Mouse (Mus musculus) left cerebral cortex, postnatal 10 days (tissue): Measurements from ENCODE around the gene Vgll4. TPM values are rescaled to one million over a fixed set of nuclear protein-coding genes. Genes with fewer than 3 reads are reported as not detected.

Experiments
- DNase-seq, 2 experiments: peaks; one replicate each; pipeline ENCODE4 v3.0.0; 2021 to 2022; ENCODE audit warnings: low spot score in 2 of 2, mixed read lengths in 1 of 2; ENCODE audit errors: extremely low spot score in 1 of 2
- intact Hi-C: fragments of 180-260 bp; cut with DNase I; formaldehyde crosslinking; loops from one replicate; pipeline ENCODE4 v1.15.1; 2025
- total RNA-seq, 2 experiments: library from RNA; stranded (reverse); gene quantifications; 2 replicates each; pipeline ENCODE4 v1.2.3; 2021

The Vgll4 gene
- total RNA-seq, 2 experiments from 2014 or later = 42.7 to 51.8 TPM

GRCm38 (mm10) chr6:114840012-114840411 is 129.8 kb downstream of the Vgll4 start:
- intact Hi-C loops = no loop called here
- no peak for DNase-seq

DNA sequence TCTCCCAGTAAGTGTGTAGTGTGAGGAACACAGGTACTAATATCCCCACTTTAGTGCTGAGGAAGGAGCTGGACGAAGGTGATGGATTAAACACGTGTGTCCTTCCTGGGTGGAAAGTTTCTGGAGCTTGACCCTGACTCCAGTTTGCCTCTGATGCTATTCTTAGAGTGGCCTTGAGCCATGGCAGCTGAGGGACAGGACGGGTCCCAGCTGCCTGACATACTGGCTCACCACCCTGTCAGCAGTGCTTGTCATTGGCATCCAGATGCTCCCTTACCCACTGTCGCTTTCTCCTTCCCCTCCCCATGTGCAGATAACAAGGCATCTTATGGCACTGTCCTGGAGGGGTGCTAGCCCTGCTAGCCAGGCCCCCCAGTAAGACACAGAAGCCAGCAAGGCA is 130.9 kb downstream of the Vgll4 start:
- no peak for DNase-seq
- intact Hi-C loops = no loop called here

GRCm38 (mm10) chr6:114836433-114836832 is 133.4 kb downstream of the Vgll4 start:
- no peak for DNase-seq
- intact Hi-C loops = no loop called here

GRCm38 (mm10) chr6:114835752-114836151 is 134.0 kb downstream of the Vgll4 start:
- intact Hi-C loops = no loop called here
- no peak for DNase-seq

DNA sequence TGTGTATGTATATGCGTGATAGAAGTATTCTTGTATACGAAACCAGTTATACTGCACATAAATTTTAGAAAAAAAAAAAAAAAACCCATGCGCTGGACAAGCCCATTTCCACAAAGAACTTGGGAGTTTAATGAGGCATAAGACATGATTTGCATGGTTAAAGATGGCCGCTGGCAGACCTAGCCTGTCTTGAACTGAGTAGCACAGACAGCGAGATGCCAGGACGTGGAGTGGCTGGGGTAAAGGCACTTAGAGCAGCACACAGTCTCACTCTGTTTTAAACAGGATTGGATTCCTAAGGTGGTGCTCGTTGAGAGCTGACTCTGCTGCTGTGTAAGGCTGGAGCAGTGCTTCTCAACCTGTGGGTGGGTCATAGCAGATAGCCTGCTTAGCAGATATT is 134.4 kb downstream of the Vgll4 start:
- DNase-seq = no peak
- intact Hi-C loops = no loop called here

DNA sequence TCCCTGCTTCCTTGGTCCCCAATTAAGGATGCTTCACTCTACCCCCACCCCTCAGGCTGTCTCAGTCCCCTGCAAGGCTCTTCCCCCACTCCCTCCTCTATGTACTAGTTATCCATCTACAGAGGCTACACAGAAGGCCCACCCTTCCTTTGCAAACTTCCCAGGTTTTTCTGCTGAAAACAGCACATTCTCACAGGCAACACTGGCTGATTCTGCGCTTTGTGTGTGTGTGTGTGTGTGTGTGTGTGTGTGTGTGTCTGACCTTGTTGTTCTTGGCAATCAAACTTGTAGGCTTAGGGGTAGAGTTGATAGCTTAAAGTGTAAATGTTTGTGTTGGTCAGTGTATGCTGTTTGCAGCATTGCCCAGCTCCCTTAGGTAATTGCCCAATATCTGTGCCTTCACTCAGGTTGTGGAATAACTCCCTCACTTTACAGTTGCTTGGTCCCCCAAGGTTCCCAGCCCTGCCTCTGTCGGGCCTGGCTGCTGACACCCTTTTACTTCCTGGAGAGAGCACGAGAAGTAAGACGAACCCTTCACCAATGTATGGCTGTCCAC is 135.9 kb downstream of the Vgll4 start:
- no peak for DNase-seq
- intact Hi-C loops = no loop called here

DNA sequence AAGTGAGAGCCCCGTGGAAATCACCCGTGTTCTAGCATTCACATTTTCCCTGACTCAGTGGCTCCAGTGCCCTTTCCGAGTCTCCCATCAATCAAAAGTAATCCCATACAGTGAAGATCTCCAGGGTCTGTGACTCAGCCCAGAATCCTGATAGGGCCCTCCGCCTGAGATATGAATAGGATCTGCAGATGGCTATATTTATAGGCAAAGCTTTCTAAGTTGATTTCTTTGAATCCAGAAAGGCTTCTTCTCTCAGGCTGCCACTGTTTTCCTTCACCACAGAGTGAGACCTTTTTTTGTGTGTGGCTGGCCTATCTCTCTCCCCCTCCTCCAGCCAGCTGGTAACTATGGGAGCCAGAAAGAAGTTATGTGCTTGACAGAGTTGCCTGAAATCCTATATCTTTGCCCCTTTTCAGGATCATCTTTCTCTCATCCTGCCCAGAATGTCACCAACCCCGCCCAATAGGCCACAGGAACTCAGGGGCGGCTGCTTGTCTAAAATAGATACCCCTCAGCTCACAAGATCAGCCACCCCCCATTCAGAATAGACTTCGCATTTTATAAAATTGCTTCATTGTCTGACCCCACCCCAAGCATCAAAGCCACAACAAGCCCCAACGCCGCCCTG is 136.6 kb downstream of the Vgll4 start:
- intact Hi-C loops = no loop called here
- DNase-seq = no peak

DNA sequence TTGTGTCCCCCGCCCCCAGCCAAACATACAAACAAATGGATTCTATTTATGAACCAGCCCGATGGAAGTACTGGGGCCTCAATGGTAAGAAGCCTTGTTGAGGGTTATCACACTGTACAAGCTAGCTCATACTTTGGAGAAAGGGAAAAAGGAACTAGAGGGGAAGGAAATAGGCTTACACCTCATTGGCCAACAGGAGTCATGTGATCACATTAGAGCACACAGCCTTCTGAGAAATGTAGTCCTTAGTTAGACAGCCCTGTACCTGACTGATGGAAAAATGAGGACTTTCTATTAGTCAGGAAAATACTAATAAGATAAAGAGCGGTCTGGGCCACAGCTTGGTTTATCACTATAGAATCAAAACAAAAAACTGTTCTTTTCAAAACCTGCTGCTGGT is 138.0 kb downstream of the Vgll4 start:
- intact Hi-C loops = no loop called here
- DNase-seq = no peak

DNA sequence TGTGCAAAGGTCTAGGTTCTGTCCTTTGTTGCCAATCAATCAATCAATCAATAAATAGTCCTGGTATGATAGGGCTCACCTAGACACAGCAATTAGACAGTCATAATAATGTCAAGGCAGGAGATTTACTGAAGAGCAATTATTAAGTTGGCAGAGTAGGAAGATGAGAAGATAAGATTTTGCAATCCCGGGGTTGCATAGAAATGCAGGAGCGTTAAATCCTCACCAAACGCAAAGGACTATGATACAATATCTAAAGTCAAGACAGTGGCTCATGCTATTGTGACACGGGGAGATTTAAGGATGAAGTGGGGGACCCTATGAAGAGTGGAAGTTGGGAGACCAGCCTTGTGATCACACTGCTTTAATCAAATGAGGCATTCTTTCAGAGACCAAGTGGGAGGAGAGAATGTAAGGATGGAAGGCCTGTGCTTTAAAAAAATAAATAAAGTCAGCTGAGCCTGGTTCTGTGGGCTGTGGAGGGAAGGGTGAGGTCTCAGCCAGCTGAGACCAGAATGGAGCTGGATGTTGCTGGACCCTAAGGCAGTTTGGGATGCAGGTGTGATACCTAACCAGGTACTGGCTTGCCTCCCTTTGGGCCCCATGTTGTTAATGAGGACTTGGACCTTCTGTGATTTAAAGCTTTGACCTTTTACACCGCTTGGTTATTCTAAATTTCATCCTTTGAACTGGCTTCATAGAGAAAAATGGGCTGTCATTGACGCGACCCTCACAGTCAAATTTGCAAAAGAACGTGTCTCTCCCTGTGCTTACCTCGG is 139.9 kb downstream of the Vgll4 start:
- DNase-seq = no peak
- intact Hi-C loops = no loop called here

- intact Hi-C loops = no loop called here
- no peak for DNase-seq
These were observed 142.9 kb downstream of the Vgll4 start for GRCm38 (mm10) chr6:114826889-114827288.

- intact Hi-C loops = no loop called here
- no peak for DNase-seq
These were observed 148.1 kb downstream of the Vgll4 start for GRCm38 (mm10) chr6:114821646-114822045.

- peak in 1 of 2 experiments; percentile 49 for DNase-seq
- intact Hi-C loops = no loop called here
These were observed 149.8 kb downstream of the Vgll4 start for GRCm38 (mm10) chr6:114819971-114820481.

- intact Hi-C loops = no loop called here
- DNase-seq = peak in 1 of 2 experiments; percentile 65
These were observed 151.3 kb downstream of the Vgll4 start for GRCm38 (mm10) chr6:114818471-114818870.

DNA sequence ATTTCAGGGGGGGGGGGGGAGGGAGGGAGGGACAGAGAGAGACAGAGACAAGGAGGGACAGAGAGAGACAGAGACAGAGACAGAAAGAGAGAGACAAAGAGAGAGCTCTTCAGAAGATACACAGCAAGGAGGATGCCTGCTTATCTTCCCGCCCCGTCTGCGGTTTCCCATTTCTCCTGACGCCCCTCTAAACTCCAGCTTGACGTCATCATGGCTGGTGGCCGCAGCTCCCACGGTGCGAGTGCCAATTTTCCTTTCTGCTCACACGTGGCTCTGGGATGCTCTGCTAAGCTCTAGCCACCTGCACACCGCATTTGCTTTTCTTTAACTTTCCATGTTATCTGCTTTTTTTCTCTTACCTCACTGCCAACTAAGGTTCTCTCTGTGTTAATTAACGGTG is 151.8 kb downstream of the Vgll4 start:
- intact Hi-C loops = no loop called here
- DNase-seq = peak in 1 of 2 experiments; percentile 45

- intact Hi-C loops = no loop called here
- peak in 1 of 2 experiments; percentile 51 for DNase-seq
These were observed 154.7 kb downstream of the Vgll4 start for GRCm38 (mm10) chr6:114814882-114815650.

GRCm38 (mm10) chr6:114814199-114814881 is 155.5 kb downstream of the Vgll4 start:
- no peak for DNase-seq
- intact Hi-C loops = no loop called here

DNA sequence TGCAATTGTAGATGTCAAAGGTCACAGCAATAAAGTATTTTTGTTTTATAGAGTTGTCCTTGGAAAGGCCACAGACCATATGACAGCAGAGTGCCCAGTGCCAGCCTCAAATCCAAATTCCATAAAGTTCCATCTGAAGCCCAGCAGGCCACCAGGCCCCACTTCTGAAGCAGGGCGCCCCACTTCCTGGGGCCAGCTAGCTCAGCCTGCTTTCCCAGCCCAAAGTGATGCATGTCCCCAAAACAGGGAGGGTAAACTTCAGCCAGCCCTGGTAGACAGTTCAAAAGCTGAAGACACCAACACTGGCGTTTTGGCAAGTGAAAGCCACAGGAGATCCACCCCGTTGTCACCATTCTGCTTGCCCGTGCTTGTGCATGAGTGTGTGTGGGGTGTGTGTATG is 157.0 kb downstream of the Vgll4 start:
- intact Hi-C loops = no loop called here
- DNase-seq = no peak

GRCm38 (mm10) chr6:114812322-114812721 is 157.5 kb downstream of the Vgll4 start:
- intact Hi-C loops = no loop called here
- peak in 1 of 2 experiments; percentile 58 for DNase-seq
